Mouse (Mus musculus): ENCODE data around the gene Fancd2. TPM values are rescaled to one million over a fixed set of nuclear protein-coding genes. Genes with fewer than 3 reads are reported as not detected.

Fancd2 gene
- total RNA-seq (2023; ENCODE audit: inconsistent age), result 2.1 to 2.7 TPM (median 2.5 TPM) in 4 replicates

GRCm38 (mm10) chr6:113530932-113531839, at the start of gene Fancd2, which contains the start of gene Emc3:
TSS of gene Fancd2 (plus strand) at chr6:113531682.
TSS of gene Emc3 (minus strand) at chr6:113531652.

GRCm38 (mm10) chr6:113483100-113483615, 48.3 kb upstream of the Fancd2 start, which contains the start of gene Creld1:
TSS of gene Creld1 (plus strand) at chr6:113483297.

GRCm38 (mm10) chr6:113501388-113502084, 29.9 kb upstream of the Fancd2 start, which contains the start of gene Prrt3:
TSS of gene Prrt3 (minus strand) at chr6:113501931.

GRCm38 (mm10) chr6:113600543-113601139, 69.2 kb downstream of the Fancd2 start, which contains the start of gene Fancd2os:
TSS of gene Fancd2os (minus strand) at chr6:113600715.

GRCm38 (mm10) chr6:113604432-113605223, 73.1 kb downstream of the Fancd2 start, which contains the start of gene Brk1:
TSS of gene Brk1 (plus strand) at chr6:113604772.

GRCm38 (mm10) chr6:113623941-113624751, 92.7 kb downstream of the Fancd2 start, which contains the start of gene Vhl:
TSS of gene Vhl (plus strand) at chr6:113623959.

GRCm38 (mm10) chr6:113638302-113639040, 107.0 kb downstream of the Fancd2 start, which contains the start of gene Irak2:
TSS of gene Irak2 (plus strand) at chr6:113638467.

Other genes starting within 250 kb of the Fancd2 start
- 1.4 to 2.1 TPM (median 1.8 TPM) in 4 replicates for gene Cpne9, start 249.4 kb upstream of the Fancd2 start, total RNA-seq (2023; ENCODE audit: inconsistent age)
- 63.1 to 71.2 TPM (median 67.3 TPM) in 4 replicates for gene Brpf1, start 224.5 kb upstream of the Fancd2 start, total RNA-seq (2023; ENCODE audit: inconsistent age)
- gene Ogg1, start 204.7 kb upstream of the Fancd2 start, total RNA-seq (2023; ENCODE audit: inconsistent age), result 13.3 to 18.1 TPM (median 14.8 TPM) in 4 replicates
- gene Camk1, start 187.7 kb upstream of the Fancd2 start, total RNA-seq (2023; ENCODE audit: inconsistent age), result 0.77 to 2.4 TPM (median 1.0 TPM) in 4 replicates
- gene Tada3, start 153.8 kb upstream of the Fancd2 start, total RNA-seq (2023; ENCODE audit: inconsistent age), result 27.7 to 30.8 TPM (median 28.5 TPM) in 4 replicates
- 257 to 299 TPM (median 278 TPM) in 4 replicates for gene Arpc4, start 153.6 kb upstream of the Fancd2 start, total RNA-seq (2023; ENCODE audit: inconsistent age)
- 31.2 to 38.7 TPM (median 36.2 TPM) in 4 replicates for gene Ttll3, start 142.4 kb upstream of the Fancd2 start, total RNA-seq (2023; ENCODE audit: inconsistent age)
- gene Rpusd3, start 112.3 kb upstream of the Fancd2 start, total RNA-seq (2023; ENCODE audit: inconsistent age), result 9.4 to 24.2 TPM (median 14.4 TPM) in 4 replicates
- gene Cidec, start 95.9 kb upstream of the Fancd2 start, total RNA-seq (2023; ENCODE audit: inconsistent age), result not detected in 4 replicates
- gene Jagn1, start 89.1 kb upstream of the Fancd2 start, total RNA-seq (2023; ENCODE audit: inconsistent age), result 16.2 to 21.7 TPM (median 18.7 TPM) in 4 replicates
- not detected in 4 replicates for gene Il17re, start 73.2 kb upstream of the Fancd2 start, total RNA-seq (2023; ENCODE audit: inconsistent age)
- gene Il17rc, start 60.3 kb upstream of the Fancd2 start, total RNA-seq (2023; ENCODE audit: inconsistent age), result not detected in 4 replicates
- gene Creld1, start 48.4 kb upstream of the Fancd2 start, total RNA-seq (2023; ENCODE audit: inconsistent age), result 15.4 to 17.8 TPM (median 17.1 TPM) in 4 replicates
- 0.36 to 0.86 TPM (median 0.72 TPM) in 4 replicates for gene Prrt3, start 29.8 kb upstream of the Fancd2 start, total RNA-seq (2023; ENCODE audit: inconsistent age)
- 71.5 to 80.4 TPM (median 76.9 TPM) in 4 replicates for gene Emc3, start within 50 bp of the Fancd2 start, total RNA-seq (2023; ENCODE audit: inconsistent age)
- gene Fancd2os, start 69.0 kb downstream of the Fancd2 start, total RNA-seq (2023; ENCODE audit: inconsistent age), result not detected in 4 replicates
- gene Brk1, start 73.1 kb downstream of the Fancd2 start, total RNA-seq (2023; ENCODE audit: inconsistent age), result 108 to 128 TPM (median 115 TPM) in 4 replicates
- 29.5 to 35.8 TPM (median 30.8 TPM) in 4 replicates for gene Vhl, start 92.3 kb downstream of the Fancd2 start, total RNA-seq (2023; ENCODE audit: inconsistent age)
- 152 to 170 TPM (median 165 TPM) in 4 replicates for gene Irak2, start 106.8 kb downstream of the Fancd2 start, total RNA-seq (2023; ENCODE audit: inconsistent age)
- 172 to 209 TPM (median 195 TPM) in 4 replicates for gene Tatdn2, start 165.4 kb downstream of the Fancd2 start, total RNA-seq (2023; ENCODE audit: inconsistent age)
- gene Ghrl, start 188.2 kb downstream of the Fancd2 start, total RNA-seq (2023; ENCODE audit: inconsistent age), result 1.1 to 3.8 TPM (median 3.3 TPM) in 3 of 4 replicates, not detected in the other
- 93.9 to 111 TPM (median 98.4 TPM) in 4 replicates for gene Sec13, start 209.1 kb downstream of the Fancd2 start, total RNA-seq (2023; ENCODE audit: inconsistent age)

Measured in B cell, adult (primary cell).